Mouse (Mus musculus) left cerebral cortex, postnatal 36 days (tissue): Measurements from ENCODE around the gene Lmf1. TPM values are rescaled to one million over a fixed set of nuclear protein-coding genes. Genes with fewer than 3 reads are reported as not detected.

Experiments used
- DNase-seq, 2 experiments: peaks; one replicate each; pipeline ENCODE4 v3.0.0; 2021 to 2022; ENCODE audit warnings: low spot score in 2 of 2, mixed read lengths in 1 of 2
- intact Hi-C: fragments of 180-260 bp; cut with DNase I; formaldehyde crosslinking; loops from one replicate; pipeline ENCODE4 v1.15.1; 2025
- total RNA-seq, 2 experiments: library from RNA; stranded (reverse); gene quantifications; 2 replicates each; pipeline ENCODE4 v1.2.3; 2021

The Lmf1 gene
- total RNA-seq, 2 experiments from 2014 or later: 22.1 to 26.7 TPM

GRCm38 (mm10) chr17:25665485-25665884, 86.6 kb downstream of the Lmf1 start:
- intact Hi-C loops: no loop called here
- peak in 1 of 2 experiments; percentile 54 for DNase-seq

- DNase-seq: no peak
- intact Hi-C loops: no loop called here
These were observed 87.0 kb downstream of the Lmf1 start for GRCm38 (mm10) chr17:25665891-25666290.

GRCm38 (mm10) chr17:25668481-25669055, 89.7 kb downstream of the Lmf1 start:
- intact Hi-C loops: no loop called here
- DNase-seq: no peak

GRCm38 (mm10) chr17:25672982-25673381, 94.1 kb downstream of the Lmf1 start:
- intact Hi-C loops: no loop called here
- DNase-seq: no peak

- no peak for DNase-seq
- intact Hi-C loops: no loop called here
These were observed 99.1 kb downstream of the Lmf1 start for GRCm38 (mm10) chr17:25677969-25678368.

GRCm38 (mm10) chr17:25679818-25680217, 100.9 kb downstream of the Lmf1 start:
- DNase-seq: no peak
- intact Hi-C loops: no loop called here

- intact Hi-C loops: no loop called here
- no peak for DNase-seq
These were observed 102.8 kb downstream of the Lmf1 start for GRCm38 (mm10) chr17:25681636-25682035.

GRCm38 (mm10) chr17:25686323-25686722, 107.4 kb downstream of the Lmf1 start:
- no peak for DNase-seq
- intact Hi-C loops: no loop called here

- intact Hi-C loops: no loop called here
These were observed 110.0 kb downstream of the Lmf1 start for GRCm38 (mm10) chr17:25688922-25689321.

GRCm38 (mm10) chr17:25696263-25696662, 117.4 kb downstream of the Lmf1 start:
- no peak for DNase-seq
- intact Hi-C loops: loop anchor here (2.0 to 10.0 kb wide), 2 partner anchors 127 to 301 kb away; no protein-coding TSS in a partner anchor

More at GRCm38 (mm10) chr17:25688922-25689321, 110.0 kb downstream of the Lmf1 start:
- DNase-seq: no peak

- peak; percentile 65 to 81 for DNase-seq
- intact Hi-C loops: loop anchor here (2.0 to 10.0 kb wide), 2 partner anchors 190 to 304 kb away; no protein-coding TSS in a partner anchor
These were observed 119.6 kb downstream of the Lmf1 start for GRCm38 (mm10) chr17:25698446-25698845.

GRCm38 (mm10) chr17:25700863-25701496, 122.1 kb downstream of the Lmf1 start:
- intact Hi-C loops: no loop called here
- DNase-seq: no peak

- no peak for DNase-seq
- intact Hi-C loops: no loop called here
These were observed 131.1 kb downstream of the Lmf1 start for GRCm38 (mm10) chr17:25709994-25710393.

- DNase-seq: no peak
- intact Hi-C loops: no loop called here
These were observed 132.3 kb downstream of the Lmf1 start for GRCm38 (mm10) chr17:25711136-25711535.

Other genes starting within 250 kb of the Lmf1 start
- gene Tpsab1, start 233.5 kb upstream of the Lmf1 start, total RNA-seq: not detected
- gene Tpsb2, start 212.8 kb upstream of the Lmf1 start, total RNA-seq: not detected
- gene Tpsg1, start 209.8 kb upstream of the Lmf1 start, total RNA-seq: not detected
- 10 to 100 TPM; 29.7 to 53.7 TPM for gene Cacna1h, start 145.3 kb upstream of the Lmf1 start, total RNA-seq
- gene Tekt4, start 124.5 kb upstream of the Lmf1 start, total RNA-seq: 1 to 10 TPM; 1.8 to 3.5 TPM
- under 1 TPM; 0.12 to 0.16 TPM for gene Sstr5, start 81.8 kb upstream of the Lmf1 start, total RNA-seq
- gene Sox8, start 8.4 kb upstream of the Lmf1 start, total RNA-seq: 10 to 100 TPM; 42.8 to 65.3 TPM
- gene Gng13, start 138.1 kb downstream of the Lmf1 start, total RNA-seq: 100 to 1,000 TPM; 154 to 195 TPM
- gene Chtf18, start 148.3 kb downstream of the Lmf1 start, total RNA-seq: 1 to 10 TPM; 2.9 to 3.7 TPM
- 10 to 100 TPM; 49.5 to 58.9 TPM for gene Rpusd1, start 148.6 kb downstream of the Lmf1 start, total RNA-seq
- under 1 TPM; 0.35 to 0.39 TPM for gene Mslnl, start 157.0 kb downstream of the Lmf1 start, total RNA-seq
- gene Msln, start 175.3 kb downstream of the Lmf1 start, total RNA-seq: 1 to 10 TPM; 1.5 to 4.7 TPM
- gene Narfl, start 194.7 kb downstream of the Lmf1 start, total RNA-seq: 10 to 100 TPM; 29.5 to 42.9 TPM
- gene Haghl, start 206.6 kb downstream of the Lmf1 start, total RNA-seq: 100 to 1,000 TPM; 114 to 117 TPM
- gene Ccdc78, start 207.5 kb downstream of the Lmf1 start, total RNA-seq: not detected
- gene Fam173a, start 213.8 kb downstream of the Lmf1 start, total RNA-seq: 10 to 100 TPM; 81.2 to 81.7 TPM
- under 1 TPM in 1 of 2 experiments, not detected in 1; 0.52 TPM for gene AC134908.4, start 216.6 kb downstream of the Lmf1 start, total RNA-seq
- 10 to 100 TPM; 80.7 to 96.2 TPM for gene Metrn, start 218.1 kb downstream of the Lmf1 start, total RNA-seq
- gene Fbxl16, start 230.0 kb downstream of the Lmf1 start, total RNA-seq: 100 to 1,000 TPM; 668 to 710 TPM
- 10 to 100 TPM; 23.9 to 26.5 TPM for gene Wdr24, start 244.5 kb downstream of the Lmf1 start, total RNA-seq
- gene Jmjd8, start 249.8 kb downstream of the Lmf1 start, total RNA-seq: 10 to 100 TPM; 54.1 to 58.7 TPM